In genomic region chr12:48462392-48462791, GRCm38 (mm10) we compare ENCODE assay signal across 17 mouse cellular contexts.
DNase-seq lines count a peak whose midpoint lies in the region; ATAC-seq and TF ChIP-seq lines count a peak whose summit lies in the region.
"Had no signal": no experiment of that assay in that cellular context is flagged by ENCODE, and none has a peak within 500 bp of the region (broad histone marks: within the 10 kb centered on the region; RNA-seq: fewer than 3 reads in every experiment).

No protein-coding gene starts in this region.

- no peaks in the 10 kb centered on the region for H3K36me3 ChIP-seq in forebrain, embryonic 14.5 days (ENCODE audit: control insufficient read depth, insufficient read depth, low read length)
- H3K36me3 ChIP-seq in forebrain, embryonic 15.5 days, result no peaks in the 10 kb centered on the region
- H3K36me3 ChIP-seq in midbrain, embryonic 13.5 days, result no peaks in the 10 kb centered on the region
- H3K36me3 ChIP-seq in midbrain, postnatal 0 days (ENCODE audit: insufficient read depth, low read length), result no peaks in the 10 kb centered on the region
- no peaks in the 10 kb centered on the region for H3K36me3 ChIP-seq in intestine, embryonic 16.5 days (ENCODE audit: control insufficient read depth, insufficient read depth, low read length)
- H3K36me3 ChIP-seq in hindbrain, embryonic 14.5 days (replicated peaks; ENCODE audit: control insufficient read depth, insufficient read depth), result no peaks in the 10 kb centered on the region
- H3K36me3 ChIP-seq: embryonic facial prominence, embryonic 10.5 days; heart, embryonic 12.5 days; hindbrain, embryonic 10.5 days; hindbrain, embryonic 15.5 days had no signal

- H3K9ac ChIP-seq in forebrain, embryonic 14.5 days (ENCODE audit: low read length), result no peak overlapping the region
- H3K9ac ChIP-seq in forebrain, embryonic 15.5 days (replicated peaks), result no peak overlapping the region
- H3K9ac ChIP-seq in midbrain, embryonic 13.5 days (replicated peaks), result no peak overlapping the region
- H3K9ac ChIP-seq in midbrain, postnatal 0 days (replicated peaks; ENCODE audit: low read length, poor library complexity, severe bottlenecking), result no peak overlapping the region
- H3K9ac ChIP-seq in intestine, embryonic 16.5 days (ENCODE audit: low read depth, low read length), result no peak overlapping the region
- H3K9ac ChIP-seq in hindbrain, embryonic 14.5 days, result no peak overlapping the region
- H3K9ac ChIP-seq: heart, embryonic 12.5 days; hindbrain, embryonic 15.5 days had no signal

- H3K27ac ChIP-seq in forebrain, embryonic 14.5 days (ENCODE audit: low read depth, low read length), result no peak overlapping the region
- H3K27ac ChIP-seq in forebrain, embryonic 15.5 days (replicated peaks), result no peak overlapping the region
- H3K27ac ChIP-seq in midbrain, embryonic 13.5 days, result peak overlapping the region; percentile 73
- 0 out of 2 replicates have a peak overlapping the region, but pooled peaks have one; percentile 18 for H3K27ac ChIP-seq in midbrain, postnatal 0 days (ENCODE audit: low read depth, low read length)
- H3K27ac ChIP-seq in intestine, embryonic 16.5 days (ENCODE audit: low read length), result no peak overlapping the region
- H3K27ac ChIP-seq in hindbrain, embryonic 14.5 days, result no peak overlapping the region
- H3K27ac ChIP-seq: embryonic facial prominence, embryonic 10.5 days; hindbrain, embryonic 10.5 days; hindbrain, embryonic 15.5 days had no signal

- H3K9me3 ChIP-seq in forebrain, embryonic 14.5 days (replicated peaks; ENCODE audit: control insufficient read depth, low read length), result no peaks in the 10 kb centered on the region
- H3K9me3 ChIP-seq in forebrain, embryonic 15.5 days, result no peaks in the 10 kb centered on the region
- no peaks in the 10 kb centered on the region for H3K9me3 ChIP-seq in midbrain, embryonic 13.5 days
- H3K9me3 ChIP-seq in midbrain, postnatal 0 days (ENCODE audit: low read length), result no peaks in the 10 kb centered on the region
- no peaks in the 10 kb centered on the region for H3K9me3 ChIP-seq in intestine, embryonic 16.5 days (ENCODE audit: control insufficient read depth, low read length)
- H3K9me3 ChIP-seq in hindbrain, embryonic 14.5 days (ENCODE audit: control insufficient read depth, low read length), result no peaks in the 10 kb centered on the region
- H3K9me3 ChIP-seq: embryonic facial prominence, embryonic 10.5 days; heart, embryonic 12.5 days; hindbrain, embryonic 10.5 days had no signal

- H3K4me3 ChIP-seq in forebrain, embryonic 14.5 days (ENCODE audit: low read depth, low read length), result no peak overlapping the region
- no peak overlapping the region for H3K4me3 ChIP-seq in forebrain, embryonic 15.5 days
- no peak overlapping the region for H3K4me3 ChIP-seq in midbrain, embryonic 13.5 days (replicated peaks)
- no peak overlapping the region for H3K4me3 ChIP-seq in midbrain, postnatal 0 days (ENCODE audit: low read depth, low read length)
- H3K4me3 ChIP-seq in intestine, embryonic 16.5 days (ENCODE audit: low read length), result no peak overlapping the region
- H3K4me3 ChIP-seq in hindbrain, embryonic 14.5 days (replicated peaks; ENCODE audit: low read length), result no peak overlapping the region
- H3K4me3 ChIP-seq: embryonic facial prominence, embryonic 10.5 days; heart, embryonic 12.5 days; hindbrain, embryonic 10.5 days; hindbrain, embryonic 15.5 days had no signal

- H3K27me3 ChIP-seq in forebrain, embryonic 14.5 days (replicated peaks; ENCODE audit: control insufficient read depth, insufficient read depth, low read length), result no peaks in the 10 kb centered on the region
- H3K27me3 ChIP-seq in forebrain, embryonic 15.5 days, result no peaks in the 10 kb centered on the region
- no peaks in the 10 kb centered on the region for H3K27me3 ChIP-seq in midbrain, embryonic 13.5 days
- H3K27me3 ChIP-seq in midbrain, postnatal 0 days (ENCODE audit: insufficient read depth, low read length), result no peaks in the 10 kb centered on the region
- no peaks in the 10 kb centered on the region for H3K27me3 ChIP-seq in intestine, embryonic 16.5 days (replicated peaks; ENCODE audit: control insufficient read depth, insufficient read depth, low read length)
- no peaks in the 10 kb centered on the region for H3K27me3 ChIP-seq in hindbrain, embryonic 14.5 days (ENCODE audit: control insufficient read depth, insufficient read depth, low read length)
- H3K27me3 ChIP-seq: heart, embryonic 12.5 days; hindbrain, embryonic 15.5 days had no signal

- no peak overlapping the region for H3K4me2 ChIP-seq in forebrain, embryonic 14.5 days (ENCODE audit: low read length)
- H3K4me2 ChIP-seq in forebrain, embryonic 15.5 days (replicated peaks), result no peak overlapping the region
- H3K4me2 ChIP-seq in midbrain, embryonic 13.5 days (replicated peaks), result no peak overlapping the region
- no peak overlapping the region for H3K4me2 ChIP-seq in midbrain, postnatal 0 days (ENCODE audit: low read depth, low read length, poor library complexity, severe bottlenecking)
- no peak overlapping the region for H3K4me2 ChIP-seq in intestine, embryonic 16.5 days (ENCODE audit: low read depth, low read length)
- no peak overlapping the region for H3K4me2 ChIP-seq in hindbrain, embryonic 14.5 days (replicated peaks)
- H3K4me2 ChIP-seq: heart, embryonic 12.5 days; hindbrain, embryonic 15.5 days had no signal

- DNase-seq in forebrain, embryonic 14.5 days (ENCODE audit: low spot score), result peak; percentile 42
- peak; percentile 2 for DNase-seq in brain, adult 2 months (ENCODE audit: low read depth, low spot score)
- no peak for DNase-seq in midbrain, postnatal 0 days (ENCODE audit: low spot score)
- no peak for DNase-seq in adrenal gland, postnatal 36 days
- DNase-seq in hindbrain, embryonic 14.5 days (ENCODE audit: low spot score), result no peak
- DNase-seq: adrenal gland, postnatal 10 days; cerebellum, adult 2 months; cerebellum, postnatal 10 days; gastrocnemius, postnatal 14 days had no signal

- no peak for TF ChIP-seq CTCF in midbrain, postnatal 0 days (IDR thresholded peaks at IDR 0.05)

- no peak; the same call in 1 of the 2 replicates for ATAC-seq in forebrain, embryonic 14.5 days
- no peak for ATAC-seq in forebrain, embryonic 15.5 days (replicated peaks)
- peak; percentile 86 for ATAC-seq in midbrain, embryonic 13.5 days
- no peak for ATAC-seq in midbrain, postnatal 0 days (ENCODE audit: low FRiP score)
- no peak for ATAC-seq in intestine, embryonic 16.5 days
- ATAC-seq in hindbrain, embryonic 14.5 days (ENCODE audit: low FRiP score), result no peak
- ATAC-seq: intestine, postnatal 0 days had no signal

- H3K4me1 ChIP-seq in forebrain, embryonic 14.5 days (ENCODE audit: control insufficient read depth, insufficient read depth, low read length), result peaks cover 2% of the 10 kb centered on the region; the same call in 1 of the 2 replicates
- no peaks in the 10 kb centered on the region for H3K4me1 ChIP-seq in forebrain, embryonic 15.5 days
- H3K4me1 ChIP-seq in midbrain, embryonic 13.5 days (replicated peaks), result peaks cover 4% of the 10 kb centered on the region
- no peaks in the 10 kb centered on the region for H3K4me1 ChIP-seq in midbrain, postnatal 0 days (ENCODE audit: insufficient read depth, low read length)
- no peaks in the 10 kb centered on the region for H3K4me1 ChIP-seq in intestine, embryonic 16.5 days (ENCODE audit: control insufficient read depth, insufficient read depth, low read length)
- H3K4me1 ChIP-seq in hindbrain, embryonic 14.5 days (replicated peaks; ENCODE audit: control insufficient read depth, insufficient read depth, low read length), result no peaks in the 10 kb centered on the region
- H3K4me1 ChIP-seq: embryonic facial prominence, embryonic 10.5 days; heart, embryonic 12.5 days; hindbrain, embryonic 10.5 days; hindbrain, embryonic 15.5 days had no signal

- WGBS in forebrain, embryonic 14.5 days, result 39% methylated on average over 2 of the region's 2 CpGs
- 34% methylated on average over 2 of the region's 2 CpGs for WGBS in forebrain, embryonic 15.5 days
- 20% methylated on average over 2 of the region's 2 CpGs for WGBS in midbrain, embryonic 13.5 days
- 29% methylated on average over 2 of the region's 2 CpGs for WGBS in midbrain, postnatal 0 days
- WGBS in intestine, embryonic 16.5 days, result 48% methylated on average over 2 of the region's 2 CpGs
- 37% methylated on average over 2 of the region's 2 CpGs for WGBS in hindbrain, embryonic 14.5 days

Comparison
In these comparisons a context has a peak if more than half of its experiments do, and no peak if none do; other contexts are left out.
1. DNase-seq: peak in forebrain, embryonic 14.5 days (single experiment) and brain, adult 2 months (single experiment); none in midbrain, postnatal 0 days (single experiment), adrenal gland, postnatal 36 days (0 of 2) and hindbrain, embryonic 14.5 days (single experiment).
2. H3K27ac ChIP-seq: peak in midbrain, embryonic 13.5 days (single experiment) and midbrain, postnatal 0 days (single experiment); none in forebrain, embryonic 14.5 days (single experiment), forebrain, embryonic 15.5 days (single experiment), intestine, embryonic 16.5 days (single experiment) and hindbrain, embryonic 14.5 days (single experiment).